Mouse (Mus musculus): Measurements from ENCODE around the gene Rbm39. TPM values are rescaled to one million over a fixed set of nuclear protein-coding genes. Genes with fewer than 3 reads are reported as not detected.

The Rbm39 gene
- total and polyA plus RNA-seq, 2 experiments from 2014 or later = 413 to 415 TPM

DNA sequence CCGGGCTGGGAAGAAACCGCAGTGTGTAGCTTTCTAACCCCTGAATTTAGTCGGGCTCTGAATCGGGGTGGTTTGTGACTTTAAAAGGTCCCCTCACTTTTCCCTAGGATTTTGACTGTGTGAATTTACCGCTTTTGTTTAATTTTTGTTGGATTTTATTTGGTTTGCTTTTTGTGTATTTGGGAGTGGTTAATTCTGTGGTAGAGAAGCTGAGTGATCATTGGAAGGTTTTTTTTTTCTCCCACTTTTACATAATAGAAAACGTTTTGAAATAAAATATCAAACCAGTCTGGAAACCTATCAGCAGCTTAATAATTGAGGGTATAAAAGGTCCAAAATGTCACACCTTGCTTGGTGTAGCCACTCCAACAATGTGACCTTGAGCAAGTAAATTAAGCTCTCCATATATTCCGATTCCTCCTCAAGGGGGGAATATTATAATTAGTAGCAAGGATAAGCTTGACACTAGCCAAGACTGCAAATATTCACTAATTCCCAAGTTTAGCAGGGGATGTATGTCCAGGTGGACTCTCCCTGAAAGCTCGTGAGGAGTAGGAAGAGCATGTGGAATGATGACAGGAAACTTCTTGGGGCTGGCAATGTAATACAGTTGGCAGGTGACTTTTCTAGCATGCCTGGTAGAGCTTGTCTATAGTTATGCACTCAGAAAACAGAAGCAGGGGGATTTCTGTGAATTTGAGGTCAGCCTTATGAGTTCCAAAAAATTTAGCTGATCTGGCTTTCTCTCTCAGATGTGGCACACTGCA, 969 bp upstream of the Rbm39 start:
- no peak for TF ChIP-seq CTCF (IDR thresholded peaks at IDR 0.05; ENCODE audit: low read depth)
- Histone ChIP-seq H3K36me3 (ENCODE audit: insufficient read depth) (peaks cover 8% of the 10 kb centered on the region), H3K27me3 (ENCODE audit: insufficient read depth, low read length) (no peaks in the 10 kb centered on the region), H3K9me3 (ENCODE audit: low read length) (no peaks in the 10 kb centered on the region), H3K4me1 (ENCODE audit: insufficient read depth) (peaks cover 15% of the 10 kb centered on the region), H3K27ac (ENCODE audit: low read depth, low read length) (peak overlapping the region; percentile 94), H3K9ac (peak overlapping the region; percentile 72), H3K4me3 (ENCODE audit: low read depth, low read length) (peak overlapping the region; percentile 48), H3K4me2 (ENCODE audit: low read depth) (peak overlapping the region; percentile 54)
- ATAC-seq = no peak
- WGBS = 10% methylated on average over 8 of the region's 8 CpGs
- DNase-seq = peak; percentile 20

DNA sequence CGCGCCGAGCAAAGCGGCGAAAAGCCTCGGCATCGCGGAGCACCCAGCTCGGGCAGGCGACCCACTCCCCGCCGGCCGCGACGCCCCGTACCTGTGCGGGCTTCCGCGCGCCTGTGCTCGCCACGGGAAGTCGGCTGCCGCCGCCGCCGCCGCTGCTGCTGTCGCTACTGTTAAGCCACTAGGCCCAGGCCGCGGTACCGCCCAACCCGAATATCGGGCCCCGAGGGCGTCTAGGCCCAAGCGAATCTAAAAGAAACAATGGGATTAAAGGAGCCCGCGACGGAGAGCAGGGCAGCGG, 293 bp downstream of the Rbm39 start:
- no peak for TF ChIP-seq CTCF (IDR thresholded peaks at IDR 0.05; ENCODE audit: low read depth)
- peak; percentile 1 for ATAC-seq
- Histone ChIP-seq H3K9me3 (ENCODE audit: low read length) (no peaks in the 10 kb centered on the region), H3K4me1 (ENCODE audit: insufficient read depth) (peaks cover 15% of the 10 kb centered on the region), H3K27ac (ENCODE audit: low read depth, low read length) (peak overlapping the region; percentile 100), H3K4me3 (ENCODE audit: low read depth, low read length) (peak overlapping the region; percentile 99), H3K9ac (peak overlapping the region; percentile 100), H3K4me2 (ENCODE audit: low read depth) (peak overlapping the region; percentile 57; the same call in 1 of the 2 replicates), H3K27me3 (ENCODE audit: insufficient read depth, low read length) (no peaks in the 10 kb centered on the region), H3K36me3 (ENCODE audit: insufficient read depth) (peaks cover 8% of the 10 kb centered on the region)
- DNase-seq = no peak
- under 1% methylated on average over 38 of the region's 41 CpGs for WGBS

DNA sequence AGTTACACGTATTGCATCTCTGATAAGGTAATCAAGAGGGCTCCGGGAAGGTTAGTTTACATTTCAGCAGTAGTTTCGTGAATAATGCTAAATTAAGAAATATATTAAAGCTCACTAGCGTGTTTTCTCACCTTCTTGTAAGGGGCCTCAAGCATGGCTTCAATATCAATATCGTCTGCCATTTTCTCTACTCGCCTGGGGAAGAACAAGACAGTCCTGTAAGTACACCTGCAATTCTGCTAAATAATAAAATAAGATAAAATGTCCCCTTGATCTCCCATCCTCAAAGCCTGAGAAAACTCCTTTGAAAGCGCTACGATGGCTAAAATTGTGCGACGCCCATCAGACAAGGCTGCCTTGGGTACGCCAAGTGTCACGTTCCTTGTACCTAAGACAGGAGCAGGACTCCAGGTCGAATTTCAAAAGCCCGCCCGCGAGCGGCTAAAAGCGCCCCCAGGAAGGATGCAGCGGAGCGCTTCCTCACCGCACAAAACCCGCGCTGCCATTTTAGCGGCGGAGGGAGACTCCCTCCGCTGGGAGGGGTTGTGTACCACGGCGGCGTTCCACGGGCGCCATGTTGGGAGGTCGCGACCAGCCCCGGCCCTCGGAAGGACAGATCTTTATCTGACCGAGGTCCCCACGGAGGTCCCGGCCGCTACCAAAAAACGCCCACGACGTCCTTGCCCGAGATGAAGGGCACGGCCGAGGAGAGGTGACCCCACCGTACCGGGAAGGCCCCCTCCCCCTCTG, 817 bp downstream of the Rbm39 start:
- H3K27ac ChIP-seq (ENCODE audit: low read depth, low read length) = peak overlapping the region; percentile 100
- peak; percentile 40; the same call in 1 of the 2 replicates for TF ChIP-seq CTCF (IDR thresholded peaks at IDR 0.05; ENCODE audit: low read depth)
- H3K4me2 ChIP-seq (ENCODE audit: low read depth) = peak overlapping the region; percentile 57
- H3K9me3 ChIP-seq (ENCODE audit: low read length) = no peaks in the 10 kb centered on the region
- WGBS = 2% methylated on average over 47 of the region's 47 CpGs
- H3K9ac ChIP-seq = peak overlapping the region; percentile 100
- H3K36me3 ChIP-seq (ENCODE audit: insufficient read depth) = peaks cover 10% of the 10 kb centered on the region
- peak overlapping the region; percentile 99 for H3K4me3 ChIP-seq (ENCODE audit: low read depth, low read length)
- DNase-seq (peak; percentile 91), ATAC-seq (peak; percentile 40)
- H3K27me3 ChIP-seq (ENCODE audit: insufficient read depth, low read length) = no peaks in the 10 kb centered on the region
- peaks cover 15% of the 10 kb centered on the region for H3K4me1 ChIP-seq (ENCODE audit: insufficient read depth)

DNA sequence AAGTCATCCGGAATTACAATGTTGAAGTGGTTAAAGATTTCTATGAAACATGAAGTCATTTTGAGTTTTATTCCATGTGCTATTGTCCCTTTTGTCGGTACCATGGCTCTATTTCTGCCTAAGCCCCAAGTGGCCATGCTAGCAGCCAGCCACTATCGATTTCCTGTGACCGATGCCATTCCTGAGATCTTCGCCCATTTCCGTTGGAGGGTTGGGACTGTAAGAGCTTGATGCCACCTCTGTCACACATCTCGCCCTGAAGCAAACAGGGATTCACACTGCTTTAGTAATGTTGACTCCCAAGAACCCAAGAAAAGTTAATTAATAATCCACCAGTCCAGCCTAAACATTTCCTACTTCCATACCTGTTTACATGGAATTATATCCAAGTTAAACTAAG, 2.4 kb downstream of the Rbm39 start:
- H3K9ac ChIP-seq = no peak overlapping the region
- 76% methylated on average over 7 of the region's 7 CpGs for WGBS
- H3K27me3 ChIP-seq (ENCODE audit: insufficient read depth, low read length) = no peaks in the 10 kb centered on the region
- no peaks in the 10 kb centered on the region for H3K9me3 ChIP-seq (ENCODE audit: low read length)
- peak overlapping the region; percentile 22; the same call in 1 of the 2 replicates for H3K4me3 ChIP-seq (ENCODE audit: low read depth, low read length)
- peaks cover 15% of the 10 kb centered on the region for H3K4me1 ChIP-seq (ENCODE audit: insufficient read depth)
- no peak for DNase-seq
- no peak overlapping the region for H3K27ac ChIP-seq (ENCODE audit: low read depth, low read length)
- H3K36me3 ChIP-seq (ENCODE audit: insufficient read depth) = peaks cover 15% of the 10 kb centered on the region
- TF ChIP-seq CTCF (IDR thresholded peaks at IDR 0.05; ENCODE audit: low read depth) = no peak
- peak overlapping the region; percentile 31; the same call in 1 of the 2 replicates for H3K4me2 ChIP-seq (ENCODE audit: low read depth)
- no peak for ATAC-seq

DNA sequence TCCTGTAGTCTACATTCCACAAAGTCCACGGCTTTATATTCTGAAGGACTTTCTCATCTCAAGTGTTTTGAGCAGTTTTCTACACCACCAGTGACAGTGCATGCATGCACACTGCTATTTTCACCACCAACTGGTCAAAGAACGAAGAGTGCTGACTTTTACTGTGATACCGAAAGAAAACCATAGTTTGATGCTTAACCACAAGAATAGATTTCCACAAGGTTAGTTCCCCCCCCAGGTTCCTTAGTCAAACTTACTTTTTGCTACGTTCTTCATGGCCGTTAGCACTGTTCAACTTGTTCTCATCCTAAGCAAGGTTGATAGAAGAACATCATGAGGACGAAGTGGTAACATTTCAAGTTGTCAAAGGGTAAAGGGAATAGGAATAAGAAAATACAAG, 3.0 kb downstream of the Rbm39 start:
- no peak for ATAC-seq
- DNase-seq = no peak
- Histone ChIP-seq H3K27me3 (ENCODE audit: insufficient read depth, low read length) (no peaks in the 10 kb centered on the region), H3K36me3 (ENCODE audit: insufficient read depth) (peaks cover 20% of the 10 kb centered on the region), H3K9me3 (ENCODE audit: low read length) (no peaks in the 10 kb centered on the region), H3K4me3 (ENCODE audit: low read depth, low read length) (no peak overlapping the region), H3K27ac (ENCODE audit: low read depth, low read length) (no peak overlapping the region), H3K9ac (no peak overlapping the region), H3K4me2 (ENCODE audit: low read depth) (no peak overlapping the region), H3K4me1 (ENCODE audit: insufficient read depth) (peaks cover 15% of the 10 kb centered on the region)
- 83% methylated on average over 6 of the region's 6 CpGs for WGBS
- no peak for TF ChIP-seq CTCF (IDR thresholded peaks at IDR 0.05; ENCODE audit: low read depth)

DNA sequence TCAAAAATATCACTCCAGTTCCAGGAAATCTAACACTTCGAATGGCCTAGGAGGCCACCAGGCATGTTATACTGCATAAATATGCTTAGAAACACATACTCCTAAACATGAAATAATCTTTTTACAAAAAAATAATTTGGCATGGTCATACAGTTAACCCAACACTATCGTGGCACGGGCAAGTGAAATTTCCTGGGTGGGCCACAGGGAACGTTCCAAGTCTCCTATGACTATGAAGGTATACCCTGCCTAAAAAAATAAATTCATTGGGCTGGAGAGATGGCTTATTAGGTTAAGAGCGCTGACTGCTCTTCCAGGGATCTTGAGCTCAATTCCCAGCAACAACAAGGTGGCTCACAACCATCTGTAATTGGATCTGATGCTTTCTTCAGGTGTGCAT, 13.5 kb downstream of the Rbm39 start:
- WGBS = 92% methylated on average over 5 of the region's 5 CpGs
- no peak overlapping the region for H3K4me3 ChIP-seq (ENCODE audit: low read depth, low read length)
- no peaks in the 10 kb centered on the region for H3K27me3 ChIP-seq (ENCODE audit: insufficient read depth, low read length)
- H3K9me3 ChIP-seq (ENCODE audit: low read length) = no peaks in the 10 kb centered on the region
- no peak overlapping the region for H3K4me2 ChIP-seq (ENCODE audit: low read depth)
- H3K9ac ChIP-seq = no peak overlapping the region
- DNase-seq = no peak
- no peaks in the 10 kb centered on the region for H3K4me1 ChIP-seq (ENCODE audit: insufficient read depth)
- ATAC-seq = no peak
- H3K36me3 ChIP-seq (ENCODE audit: insufficient read depth) = peaks cover 55% of the 10 kb centered on the region
- no peak for TF ChIP-seq CTCF (IDR thresholded peaks at IDR 0.05; ENCODE audit: low read depth)
- H3K27ac ChIP-seq (ENCODE audit: low read depth, low read length) = no peak overlapping the region

DNA sequence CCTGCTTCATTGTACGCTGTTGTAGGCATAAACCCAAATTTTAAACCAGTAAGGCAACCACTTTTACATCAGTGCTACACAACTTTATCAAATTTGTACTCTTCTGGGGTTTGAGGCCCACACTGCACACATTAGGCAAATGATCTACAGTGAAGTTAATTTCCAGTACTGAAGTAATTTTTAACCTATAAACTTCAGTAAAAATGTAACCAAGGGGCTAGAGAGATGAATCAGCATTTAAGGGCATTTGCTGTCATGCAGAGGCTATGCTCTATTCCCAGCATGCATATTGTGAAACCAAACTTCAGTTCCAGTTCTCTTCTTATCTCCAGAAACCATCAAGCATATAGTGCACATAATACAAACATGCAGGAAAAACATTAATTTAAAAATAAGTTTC, 14.6 kb downstream of the Rbm39 start:
- no peak for TF ChIP-seq CTCF (IDR thresholded peaks at IDR 0.05; ENCODE audit: low read depth)
- Histone ChIP-seq H3K4me2 (ENCODE audit: low read depth) (no peak overlapping the region), H3K9me3 (ENCODE audit: low read length) (no peaks in the 10 kb centered on the region), H3K36me3 (ENCODE audit: insufficient read depth) (peaks cover 60% of the 10 kb centered on the region), H3K4me3 (ENCODE audit: low read depth, low read length) (no peak overlapping the region), H3K9ac (no peak overlapping the region), H3K4me1 (ENCODE audit: insufficient read depth) (no peaks in the 10 kb centered on the region), H3K27me3 (ENCODE audit: insufficient read depth, low read length) (no peaks in the 10 kb centered on the region), H3K27ac (ENCODE audit: low read depth, low read length) (no peak overlapping the region)
- no peak for ATAC-seq
- no peak for DNase-seq
- 100% methylated on average over 1 of the region's 1 CpGs for WGBS
